Mouse (Mus musculus) heart, adult 2 months (tissue): ENCODE data around the gene Gm28778. TPM values are rescaled to one million over a fixed set of nuclear protein-coding genes. Genes with fewer than 3 reads are reported as not detected.
A peak's percentile ranks its signal among the peaks of the same experiment; 100 is the strongest.
"Not testable (repeated sequence)": the region's sequence is repeated elsewhere in the genome, so short reads cannot be mapped to it uniquely, and the experiment has no call there.

Experiments
- DNase-seq, 2 experiments: peaks; one replicate each; pipeline ENCODE4 v3.0.0; 2021
- H3K27ac ChIP-seq: fragments of 200-600 bp; 2 replicates; pipeline ENCODE4 v1.8.1; 2022
- H3K27me3 ChIP-seq: fragments of 200-500 bp; 2 replicates; pipeline ENCODE4 v1.6.1; 2012; ENCODE audit warnings: mild to moderate bottlenecking, low read length, inconsistent platforms, mixed read lengths; ENCODE audit not compliant: control insufficient read depth, insufficient read depth
- H3K36me3 ChIP-seq: fragments of 200-500 bp; 2 replicates; pipeline ENCODE4 v1.6.1; 2012; ENCODE audit warnings: low read length, inconsistent platforms; ENCODE audit not compliant: control insufficient read depth, insufficient read depth
- H3K4me1 ChIP-seq: fragments of 200-500 bp; 2 replicates; pipeline ENCODE4 v1.6.1; 2011; ENCODE audit warnings: low read length; ENCODE audit not compliant: control insufficient read depth, insufficient read depth
- H3K4me3 ChIP-seq: fragments of 200-600 bp; 2 replicates; pipeline ENCODE4 v1.8.1; 2022
- H3K79me2 ChIP-seq: fragments of 200-500 bp; replicated peaks from 2 replicates; pipeline ENCODE4 v1.6.1; 2012; ENCODE audit warnings: mild to moderate bottlenecking, inconsistent platforms, low read length, moderate library complexity, mixed read lengths; ENCODE audit not compliant: control insufficient read depth, insufficient read depth
- H3K9ac ChIP-seq: fragments of 200-500 bp; 2 replicates; pipeline ENCODE4 v1.6.1; 2012; ENCODE audit warnings: low read depth, mild to moderate bottlenecking, control low read depth, inconsistent platforms, low read length, mixed read lengths
- CTCF ChIP-seq: fragments of 200-600 bp; IDR thresholded peaks from 2 replicates; pipeline ENCODE4 v1.8.1; 2022; ENCODE audit warnings: antibody characterized with exemption, mild to moderate bottlenecking, moderate library complexity
- EP300 ChIP-seq: fragments of 200-500 bp; IDR thresholded peaks from 2 replicates; pipeline ENCODE4 v1.6.1; 2011; ENCODE audit warnings: low read depth, low read length, control low read depth; ENCODE audit not compliant: insufficient read depth
- POLR2A ChIP-seq: fragments of 200-500 bp; IDR thresholded peaks from 2 replicates; pipeline ENCODE4 v1.6.1; 2011; ENCODE audit warnings: mild to moderate bottlenecking, low read depth, low read length, control low read depth; ENCODE audit not compliant: insufficient read depth
- WGBS: fragments of 180-500 bp; shearing (Covaris S2); methylation state at CpG from one replicate; pipeline ENCODE4 v1.1.7; 2018; 5-methylcytosine and 5-hydroxymethylcytosine counted together
- intact Hi-C: fragments of 180-260 bp; cut with DNase I; formaldehyde crosslinking; loops from one replicate; pipeline ENCODE4 v1.15.1; 2025
- polyA plus RNA-seq: library from polyadenylated mRNA; depleted of rRNA; stranded (reverse); fragments of >200 nt; gene quantifications from 2 replicates; pipeline ENCODE4 v1.2.3, GENCODE M21; 2012
- total RNA-seq, 2 experiments: library from RNA; stranded (reverse); gene quantifications; 2 replicates each; pipeline ENCODE4 v1.2.3; 2021

Gene Gm28778
- total and polyA plus RNA-seq, 3 experiments, result 7.9 TPM; not detected in 2

GRCm38 (mm10) chr1:53300506-53300905 is 3.6 kb downstream of the Gm28778 start:
- H3K27me3 ChIP-seq, result no peaks in the 10 kb centered on the region
- H3K4me3 ChIP-seq, result no peak overlapping the region
- TF ChIP-seq POLR2A, result no peak
- H3K36me3 ChIP-seq, result no peaks in the 10 kb centered on the region; the same call in none of the 2 replicates
- no peak for DNase-seq
- intact Hi-C loops, result no loop called here
- no peak overlapping the region for H3K9ac ChIP-seq
- no peak overlapping the region for H3K27ac ChIP-seq
- H3K4me1 ChIP-seq, result no peaks in the 10 kb centered on the region
- 74% methylated on average over 4 of the region's 4 CpGs for WGBS
- no peaks in the 10 kb centered on the region for H3K79me2 ChIP-seq

GRCm38 (mm10) chr1:53312989-53313967 is 16.4 kb downstream of the Gm28778 start, which contains the start of gene Osgepl1:
Osgepl1 (plus strand) TSS chr1:53313624.
- intact Hi-C loops, result loop anchor here (2.0 to 5.0 kb wide), 2 partner anchors 16 to 39 kb away; partner anchors contain the start of genes Asdurf, Asnsd1, Gm28551 and Gm28778
- Histone ChIP-seq H3K27ac (peak within 1 kb of the TSS; percentile 97), H3K4me1 (no peaks in the 10 kb centered on the region; the same call in 1 of the 2 replicates), H3K36me3 (peaks cover 26% of the 10 kb centered on the region), H3K9ac (peak within 1 kb of the TSS; percentile 88), H3K27me3 (no peaks in the 10 kb centered on the region), H3K4me3 (peak within 1 kb of the TSS; percentile 87), H3K79me2 (no peaks in the 10 kb centered on the region)
- DNase-seq, result peak; percentile 89 to 90
- peak; percentile 87 for TF ChIP-seq POLR2A
- 0 out of 2 replicates have a peak, but pooled peaks have one; percentile 30 for TF ChIP-seq EP300
- TF ChIP-seq CTCF, result peak; percentile 36
- WGBS, result 2% methylated on average over 27 of the region's 27 CpGs

DNA sequence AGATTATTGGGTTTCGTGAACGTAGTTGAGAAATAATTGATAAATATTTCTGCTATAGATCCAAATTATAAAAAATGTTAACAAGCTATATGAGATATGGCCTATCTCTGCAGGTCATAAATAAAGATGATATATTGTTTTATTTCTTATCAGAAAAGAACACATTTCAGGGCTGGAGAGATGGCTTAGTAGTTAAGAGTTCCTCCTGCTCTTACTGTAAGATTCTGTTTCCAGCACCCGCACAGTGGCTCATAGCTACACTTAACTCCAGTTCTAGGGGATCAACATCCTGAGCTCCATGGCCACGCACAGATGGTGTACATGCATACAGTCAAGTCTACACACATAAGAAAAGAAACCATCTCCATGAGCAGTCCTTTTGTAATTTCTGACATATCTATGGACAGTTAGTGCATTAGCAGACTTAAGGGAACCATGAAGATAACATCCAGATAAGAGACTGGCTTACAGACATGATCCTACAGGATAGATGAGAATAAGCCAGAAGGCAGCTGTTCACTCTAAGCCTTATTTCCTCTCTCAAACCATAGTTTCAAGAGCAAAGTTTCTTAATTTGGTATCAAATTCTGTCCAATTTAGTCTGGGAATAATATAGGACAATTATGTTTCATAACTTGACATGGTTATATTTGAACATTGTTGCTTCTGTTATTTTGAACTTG is 24.9 kb downstream of the Gm28778 start:
- Histone ChIP-seq H3K36me3 (peaks cover 12% of the 10 kb centered on the region), H3K9ac (no peak overlapping the region), H3K27me3 (no peaks in the 10 kb centered on the region), H3K27ac (no peak overlapping the region), H3K4me3 (no peak overlapping the region), H3K4me1 (no peaks in the 10 kb centered on the region; the same call in 1 of the 2 replicates), H3K79me2 (no peaks in the 10 kb centered on the region)
- TF ChIP-seq CTCF (no peak), POLR2A (no peak), EP300 (no peak)
- 95% methylated on average over 4 of the region's 4 CpGs for WGBS
- DNase-seq, result no peak
- intact Hi-C loops, result no loop called here

DNA sequence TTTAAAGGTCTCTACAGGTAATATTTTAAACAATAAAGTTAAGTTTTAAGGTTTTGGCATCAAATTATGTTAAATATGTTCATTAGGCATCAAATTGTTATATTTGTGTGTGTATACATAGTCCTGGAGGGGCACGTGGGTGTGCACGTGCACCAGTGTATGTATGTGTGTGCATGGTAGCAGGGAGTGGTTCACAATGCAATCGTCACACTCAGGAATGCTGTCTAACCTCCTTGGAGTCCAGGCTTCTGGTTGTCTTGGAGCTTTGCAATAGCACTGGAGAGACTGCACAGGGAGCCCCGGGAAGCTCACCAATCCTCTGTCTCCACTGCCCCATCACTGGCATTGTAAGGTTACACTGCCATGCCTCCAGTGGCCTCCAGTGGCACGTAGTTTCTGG is 26.3 kb downstream of the Gm28778 start:
- no peak for DNase-seq
- no peak overlapping the region for H3K9ac ChIP-seq
- H3K36me3 ChIP-seq, result peaks cover 4% of the 10 kb centered on the region
- no peak overlapping the region for H3K4me3 ChIP-seq
- H3K79me2 ChIP-seq, result no peaks in the 10 kb centered on the region
- H3K27ac ChIP-seq, result no peak overlapping the region
- no peaks in the 10 kb centered on the region for H3K4me1 ChIP-seq
- intact Hi-C loops, result no loop called here
- no peak for TF ChIP-seq EP300
- no peak for TF ChIP-seq CTCF
- TF ChIP-seq POLR2A, result no peak
- H3K27me3 ChIP-seq, result no peaks in the 10 kb centered on the region
- WGBS, result 92% methylated on average over 5 of the region's 5 CpGs

DNA sequence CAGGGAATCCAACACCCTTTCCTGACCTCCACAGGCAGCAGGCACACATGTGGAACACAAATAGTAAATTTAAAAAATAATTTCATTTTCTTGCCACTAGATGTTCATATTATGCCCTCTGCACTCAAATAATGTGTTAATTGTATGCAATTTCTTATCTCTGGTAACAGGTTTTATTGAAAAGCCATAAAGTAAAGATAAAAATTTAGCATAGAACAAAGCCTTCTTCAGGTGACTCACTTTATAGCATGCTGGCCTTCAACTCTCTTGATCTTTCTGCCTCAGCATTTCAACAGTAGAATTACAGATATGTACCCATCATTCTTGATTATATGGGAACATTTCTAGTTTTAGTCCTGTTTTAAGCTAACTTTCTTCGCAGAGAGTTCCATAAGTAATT is 27.4 kb downstream of the Gm28778 start:
- 100% methylated on average over 1 of the region's 1 CpGs for WGBS
- Histone ChIP-seq H3K4me3 (no peak overlapping the region), H3K79me2 (no peaks in the 10 kb centered on the region), H3K36me3 (peaks cover 2% of the 10 kb centered on the region; the same call in 1 of the 2 replicates), H3K9ac (no peak overlapping the region), H3K4me1 (no peaks in the 10 kb centered on the region), H3K27ac (no peak overlapping the region), H3K27me3 (no peaks in the 10 kb centered on the region)
- intact Hi-C loops, result no loop called here
- TF ChIP-seq POLR2A (no peak), EP300 (no peak), CTCF (no peak)
- DNase-seq, result no peak

DNA sequence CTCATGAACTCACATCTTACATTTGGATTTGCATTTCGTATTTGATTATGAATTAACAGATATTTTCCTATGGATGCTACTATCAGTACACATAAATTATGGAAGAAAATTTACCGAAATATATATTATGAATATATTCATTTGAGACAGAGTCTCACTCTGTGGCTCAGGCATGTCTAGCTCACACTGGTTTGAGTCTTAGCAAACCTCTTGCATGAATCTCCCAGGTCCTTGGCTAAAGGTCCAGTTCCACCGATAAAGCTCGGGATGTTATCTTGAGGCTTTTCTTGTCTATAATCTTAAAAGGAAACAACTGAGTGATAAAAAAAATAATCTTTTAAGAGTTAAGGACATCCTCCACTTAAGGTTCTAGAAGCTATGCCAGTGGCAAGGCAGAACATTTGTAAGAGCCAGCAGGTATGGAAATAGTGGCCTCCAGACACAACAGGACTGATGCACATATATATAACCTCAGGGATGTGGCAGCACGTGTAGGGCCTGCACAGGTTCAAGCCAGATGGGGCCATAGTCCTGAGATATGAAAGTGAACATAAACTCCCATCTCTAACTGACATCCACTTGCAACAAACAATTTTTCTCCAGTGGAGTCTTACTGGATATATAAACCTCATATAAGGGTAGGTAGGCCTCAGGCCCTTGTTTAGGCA is 28.1 kb downstream of the Gm28778 start:
- no peak for DNase-seq
- H3K4me1 ChIP-seq, result no peaks in the 10 kb centered on the region
- H3K4me3 ChIP-seq, result no peak overlapping the region
- no peaks in the 10 kb centered on the region for H3K27me3 ChIP-seq
- intact Hi-C loops, result no loop called here
- H3K9ac ChIP-seq, result no peak overlapping the region
- H3K79me2 ChIP-seq, result no peaks in the 10 kb centered on the region
- TF ChIP-seq EP300, result no peak
- no peak for TF ChIP-seq POLR2A
- TF ChIP-seq CTCF, result no peak
- no peak overlapping the region for H3K27ac ChIP-seq
- peaks cover 2% of the 10 kb centered on the region; the same call in 1 of the 2 replicates for H3K36me3 ChIP-seq
- 64% methylated on average over 5 of the region's 5 CpGs for WGBS

DNA sequence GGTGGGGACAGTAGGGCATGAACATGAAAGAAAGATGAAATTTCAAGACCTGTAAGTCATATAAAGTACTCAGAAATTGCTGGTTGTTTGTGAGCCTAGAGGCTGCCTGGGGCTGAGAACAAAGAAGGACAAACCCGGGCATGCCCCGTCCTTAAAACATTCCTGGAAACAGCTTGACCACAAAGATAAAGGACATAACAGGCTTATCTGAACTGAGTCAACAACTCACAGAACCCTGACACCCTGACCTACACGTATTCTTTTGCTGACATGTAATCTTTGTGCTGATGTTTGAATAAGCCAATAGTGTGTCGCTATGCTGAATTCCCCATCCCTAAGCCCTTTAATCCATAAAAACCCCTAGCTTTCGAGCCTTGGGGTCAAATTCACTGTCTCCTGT is 36.6 kb downstream of the Gm28778 start:
- 36% methylated on average over 5 of the region's 5 CpGs for WGBS
- H3K4me3 ChIP-seq, H3K27me3 ChIP-seq, H3K4me1 ChIP-seq, H3K9ac ChIP-seq, intact Hi-C loops, H3K27ac ChIP-seq, DNase-seq, H3K79me2 ChIP-seq, H3K36me3 ChIP-seq: not testable (repeated sequence)
